Mouse (Mus musculus): ENCODE results near the gene C1qtnf9.

DNA sequence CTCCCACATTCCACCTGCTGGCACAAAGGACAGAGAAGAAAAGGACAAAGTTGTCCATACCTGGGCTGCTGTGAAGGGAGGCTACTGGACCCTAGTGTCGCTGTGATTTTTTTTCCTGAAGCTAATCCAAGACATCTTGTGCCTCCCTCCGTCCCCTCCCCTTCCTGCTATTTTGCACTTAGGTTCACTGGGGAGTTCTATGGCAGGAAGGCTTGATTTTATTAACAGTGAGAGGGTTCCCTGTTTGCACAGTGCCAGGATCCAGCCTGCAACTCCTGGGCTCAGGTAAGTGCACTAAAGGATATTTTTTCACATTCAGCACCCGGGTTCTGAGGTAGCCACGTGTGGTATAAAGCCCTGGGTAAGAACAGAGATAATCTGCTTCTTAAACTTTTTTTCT lies at the start of gene C1qtnf9:
- TF ChIP-seq CTCF (IDR thresholded peaks at IDR 0.05; ENCODE audit: extremely low read depth, insufficient read depth, low read length) (no peak), POLR2A (IDR thresholded peaks at IDR 0.05; ENCODE audit: extremely low read depth, insufficient read depth, low read length) (no peak)
